Mouse (Mus musculus) natural killer cell, adult 2 months (primary cell): ENCODE data around the gene Dnaja3.

Experiments used
- DNase-seq, 2 experiments: peaks; one replicate each; pipeline ENCODE4 v3.0.0; 2022; ENCODE audit warnings: low spot score in 2 of 2

Gene Dnaja3

DNA sequence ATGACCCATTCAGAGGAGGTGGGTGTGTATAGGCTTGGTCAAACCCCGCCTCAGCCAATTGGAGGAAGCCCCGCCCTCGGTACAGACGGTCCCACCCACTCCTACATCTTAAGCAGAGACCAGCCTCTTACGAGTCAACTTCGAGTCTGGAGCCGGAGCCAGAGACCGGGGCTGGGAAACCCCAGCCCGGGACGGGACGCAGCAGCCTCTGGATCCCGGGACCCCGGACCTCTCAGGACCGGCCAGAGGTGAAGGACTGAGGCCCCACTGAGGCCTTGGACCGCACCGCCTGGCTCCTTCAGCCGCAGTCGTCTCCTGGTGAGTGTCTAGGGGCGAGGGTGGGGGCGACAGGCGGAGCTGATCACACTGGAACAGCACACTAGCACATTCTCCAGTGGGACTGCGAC lies at the start of gene Dnaja3, which contains the start of gene Vasn:
TSS of gene Dnaja3 (plus strand) at position 159 of the 407 bp plus-strand sequence.
TSS of gene Vasn (plus strand) at position 111 of the 407 bp plus-strand sequence.
- DNase-seq, result peak; percentile 23 to 35

DNA sequence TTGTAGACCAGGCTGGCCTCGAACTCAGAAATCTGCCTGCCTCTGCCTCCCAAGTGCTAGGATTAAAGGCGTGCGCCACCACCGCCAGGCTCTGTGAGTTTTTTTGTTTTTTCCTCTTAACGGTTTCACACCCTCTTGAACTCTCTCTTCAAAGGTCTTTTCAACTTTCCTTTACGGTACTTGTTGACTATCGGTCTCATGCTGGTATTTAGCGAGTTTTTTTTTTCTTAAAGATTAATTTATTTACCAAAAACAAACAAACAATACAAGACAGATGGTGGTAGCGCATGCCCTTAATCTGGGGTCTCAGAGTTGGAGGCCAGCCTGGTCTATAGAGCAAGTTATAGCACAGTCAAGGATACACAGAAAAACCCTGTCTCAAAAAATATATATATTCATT lies 49.6 kb upstream of the Dnaja3 start:
- DNase-seq, result no peak

DNA sequence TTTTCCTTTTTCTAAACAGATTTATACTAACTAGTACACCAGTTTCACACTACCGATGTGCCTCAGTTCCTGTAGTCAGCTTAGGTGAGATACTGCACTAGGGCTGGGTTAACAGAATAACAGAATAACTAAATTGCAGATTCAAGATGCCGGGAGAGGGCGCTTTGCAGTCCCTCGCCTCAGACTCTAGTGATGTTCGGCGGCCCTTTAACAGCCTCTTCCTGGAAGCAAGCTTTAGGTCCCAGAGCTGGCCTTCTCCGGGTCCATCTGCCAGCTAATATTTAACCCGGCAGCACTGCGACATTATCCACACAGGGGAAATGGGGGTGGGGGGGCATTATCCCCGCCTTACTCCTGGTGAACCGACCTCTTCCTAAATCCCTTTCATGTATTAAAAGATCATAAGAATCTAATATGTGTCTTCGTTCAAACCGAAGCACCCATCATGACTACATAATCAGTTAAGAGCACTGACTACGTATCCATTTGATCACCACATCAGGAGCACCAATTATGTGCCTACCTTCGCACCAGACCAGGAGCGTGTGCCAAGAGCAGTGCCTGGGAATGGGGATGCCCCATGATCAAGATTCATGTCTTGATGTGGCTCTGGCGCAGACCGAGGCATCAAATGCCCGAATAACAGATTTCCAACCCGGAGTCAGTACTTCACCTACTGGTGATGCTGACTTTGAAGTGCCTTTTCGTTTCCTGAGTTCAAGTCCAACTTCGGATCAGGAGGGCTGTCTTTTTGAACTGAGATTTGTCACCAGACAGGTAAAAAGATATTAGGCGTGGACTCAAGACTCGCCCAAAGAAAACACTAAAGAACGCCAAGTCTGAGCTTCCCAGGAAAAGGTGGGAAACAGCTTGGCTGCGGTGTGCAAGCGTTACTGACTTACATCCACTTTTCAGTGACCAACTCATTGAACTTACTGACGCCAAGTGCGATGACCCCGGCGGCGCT lies 46.6 kb upstream of the Dnaja3 start:
- DNase-seq, result peak; percentile 29 to 42

DNA sequence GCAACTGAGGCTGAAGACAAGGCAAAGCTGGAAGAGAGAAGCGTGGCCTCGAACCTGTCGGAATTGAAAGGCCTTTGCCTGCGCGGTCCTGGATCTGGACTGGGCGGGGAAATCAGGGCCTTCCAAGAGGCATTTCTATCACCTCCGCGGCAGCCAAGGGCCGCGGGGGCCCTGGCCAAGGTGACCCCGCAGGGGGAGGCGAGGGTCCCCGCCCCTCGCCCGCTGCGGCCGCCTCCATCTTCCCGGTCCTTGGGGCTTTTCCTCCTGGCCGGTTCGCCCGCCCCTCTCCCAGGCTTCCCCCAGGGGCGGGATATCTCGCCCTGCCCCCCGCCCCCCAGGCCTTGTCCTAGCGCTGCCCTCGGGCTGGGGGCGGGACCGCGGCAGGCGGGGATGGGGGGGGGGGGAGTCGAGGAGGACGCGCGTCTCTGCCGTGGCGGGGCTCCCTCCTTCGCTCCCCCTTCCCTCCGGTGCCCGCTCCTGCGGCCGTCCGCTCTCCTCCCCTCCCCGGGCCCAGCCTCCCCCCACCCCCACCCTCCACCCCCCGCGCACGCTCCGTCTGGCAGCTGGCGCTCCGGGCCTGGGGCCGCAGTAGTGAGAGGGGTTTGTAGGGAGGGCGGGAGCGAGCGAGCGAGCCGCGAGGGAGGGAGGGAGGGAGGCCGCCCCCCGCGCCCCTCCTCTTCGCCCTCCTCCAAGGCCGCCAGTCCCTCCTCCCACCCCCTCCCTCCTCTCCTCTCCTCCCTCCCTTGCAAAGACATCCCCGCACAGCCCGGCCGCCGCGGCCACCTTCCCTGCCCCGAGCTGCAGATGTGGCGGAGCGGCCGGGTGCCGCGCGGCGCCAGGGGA lies 45.6 kb upstream of the Dnaja3 start, which contains the start of gene Glis2:
TSS of gene Glis2 (plus strand) at position 743 of the 843 bp plus-strand sequence.
- no peak for DNase-seq

DNA sequence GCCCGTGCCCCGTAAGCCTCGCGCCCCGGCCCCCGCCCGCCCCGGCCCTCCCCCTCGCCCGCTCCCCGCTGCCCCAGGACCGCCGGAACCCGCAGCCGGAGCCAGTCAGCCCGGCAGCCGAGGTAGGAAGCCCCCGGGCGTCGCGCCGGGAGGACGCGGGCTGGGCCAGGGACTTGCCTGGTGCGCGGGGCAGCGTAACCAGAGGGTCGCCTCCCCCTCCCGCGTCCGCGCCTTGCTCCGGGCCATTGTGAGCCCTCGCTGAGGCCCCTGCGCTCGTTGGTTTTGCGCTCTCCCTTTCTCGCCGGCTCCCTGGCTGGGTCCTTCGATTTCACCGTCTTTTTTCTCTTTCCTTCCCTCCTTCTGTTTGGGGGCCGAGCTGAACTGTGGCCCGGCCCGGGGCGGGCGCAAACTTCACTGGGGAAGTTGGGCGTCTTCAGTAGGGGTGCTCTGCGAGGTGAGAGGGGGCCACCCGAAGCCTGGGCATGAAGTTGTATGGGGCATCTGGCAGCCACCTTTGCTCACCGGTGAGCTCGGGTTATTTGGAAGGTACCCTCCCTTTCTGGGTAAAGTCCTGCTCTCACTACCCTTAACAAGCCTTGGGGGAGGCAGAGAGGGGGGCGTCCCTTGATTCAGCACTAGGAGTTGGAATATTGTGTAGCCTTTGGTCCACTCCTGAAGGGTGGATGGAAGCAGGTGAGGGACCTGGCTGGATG lies 44.8 kb upstream of the Dnaja3 start:
- no peak for DNase-seq

DNA sequence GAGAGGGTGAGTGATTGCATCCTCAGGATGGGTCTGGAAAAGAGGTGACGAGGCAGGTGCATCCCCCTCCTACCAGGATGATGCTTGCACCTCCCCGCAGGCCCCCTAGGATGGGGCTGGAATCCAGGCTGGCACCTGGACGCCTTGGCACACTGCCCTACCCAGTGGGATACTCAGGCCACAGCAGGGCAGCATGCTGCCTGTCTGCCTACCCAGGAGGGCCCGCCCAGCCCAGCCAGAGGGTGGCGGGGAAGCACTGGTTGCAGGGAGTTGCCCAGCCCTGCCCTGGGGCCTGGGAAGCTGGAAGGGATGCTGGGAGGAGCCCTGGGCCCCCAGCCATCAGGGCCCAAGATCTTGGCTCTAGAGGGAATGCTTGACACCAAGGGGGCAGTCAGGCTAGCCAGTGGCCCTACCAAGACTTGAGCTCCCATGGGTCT lies 44.2 kb upstream of the Dnaja3 start:
- DNase-seq, result no peak

DNA sequence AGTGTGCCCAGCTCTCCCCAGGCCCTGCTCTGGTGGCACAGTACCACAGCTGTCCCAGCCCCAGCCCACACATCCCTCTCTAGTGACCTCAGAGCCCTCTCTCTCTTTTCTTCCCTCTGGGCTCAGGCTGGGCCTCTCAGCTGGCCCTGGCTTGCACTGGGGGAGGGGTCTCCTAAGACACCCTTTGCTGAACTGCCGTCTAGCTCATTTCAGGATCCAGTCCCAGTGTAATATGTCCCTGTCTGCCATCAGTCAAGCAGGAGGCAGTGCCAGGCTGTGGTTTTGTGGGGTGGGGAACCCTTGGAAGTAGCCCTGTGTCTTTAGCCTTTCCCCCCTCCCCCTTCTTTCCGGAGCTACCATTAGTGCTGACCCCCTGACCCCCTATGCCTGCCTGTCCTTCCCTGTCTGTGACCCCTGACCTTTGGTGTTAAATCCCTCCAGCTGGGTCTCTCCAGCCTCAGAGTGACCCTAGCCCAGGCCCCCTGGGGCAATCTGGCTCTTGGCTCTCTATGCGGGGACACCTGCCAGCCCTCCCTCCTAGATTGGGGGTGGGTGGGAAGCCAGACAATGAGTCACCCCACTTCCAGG lies 43.6 kb upstream of the Dnaja3 start:
- no peak for DNase-seq

DNA sequence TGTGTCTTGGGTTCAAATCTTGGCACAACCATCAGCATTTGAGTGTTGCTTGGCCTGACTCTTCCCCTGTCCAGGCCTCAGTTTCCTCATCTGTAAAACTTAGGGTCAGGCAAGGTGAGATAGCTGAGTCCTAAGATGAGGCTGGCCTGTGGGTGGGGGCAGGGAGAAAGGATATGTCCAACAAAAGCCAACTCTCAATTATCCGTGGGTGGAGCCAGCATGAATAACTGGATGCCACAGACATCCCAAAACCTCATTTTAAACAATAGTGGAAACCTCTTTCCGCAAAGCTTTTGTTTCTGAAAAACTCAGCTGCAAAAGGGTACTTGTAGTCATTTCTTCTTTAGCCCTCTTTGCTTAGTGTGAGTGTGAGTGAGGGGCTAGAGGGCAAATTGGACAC lies 43.0 kb upstream of the Dnaja3 start:
- DNase-seq, result no peak

DNA sequence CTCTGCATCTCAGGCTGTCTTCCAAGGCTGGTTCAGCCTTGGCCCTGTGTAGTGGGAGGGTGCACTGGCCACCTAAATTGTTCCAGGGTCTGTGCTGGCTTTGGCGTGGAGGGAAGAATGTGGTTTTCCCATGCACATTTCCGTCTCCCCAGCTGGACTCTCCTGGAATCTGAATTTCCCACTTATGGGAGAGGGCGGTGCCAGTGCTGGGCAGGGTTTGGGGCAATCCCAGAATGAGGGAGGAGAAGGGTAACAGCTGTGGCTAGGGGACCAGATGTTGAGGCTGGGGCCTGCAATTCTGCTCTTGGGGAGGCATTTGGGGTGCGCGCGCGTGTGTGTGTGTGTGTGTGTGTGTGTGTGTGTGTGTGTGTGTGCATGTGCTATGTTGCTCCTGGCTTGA lies 42.5 kb upstream of the Dnaja3 start:
- DNase-seq, result no peak

DNA sequence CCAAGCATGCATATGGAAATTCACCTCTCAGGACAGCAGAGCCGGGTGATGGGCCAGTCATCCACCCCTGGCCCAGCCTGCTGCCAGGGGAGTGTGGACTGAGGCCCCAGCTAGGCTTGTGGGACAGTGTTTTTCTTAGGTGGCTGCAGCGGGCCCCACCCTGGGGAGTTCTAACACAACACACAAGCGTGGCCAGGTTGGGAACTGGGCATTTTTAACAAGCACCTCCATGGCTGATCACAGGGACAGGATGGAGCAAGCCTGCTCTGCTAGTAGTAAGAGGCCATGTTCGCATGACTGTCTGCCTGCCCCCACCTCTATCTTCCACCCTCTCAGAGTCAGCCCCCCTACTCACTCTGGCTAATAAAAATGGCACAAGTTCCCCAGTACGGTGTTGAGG lies 41.7 kb upstream of the Dnaja3 start:
- no peak for DNase-seq

DNA sequence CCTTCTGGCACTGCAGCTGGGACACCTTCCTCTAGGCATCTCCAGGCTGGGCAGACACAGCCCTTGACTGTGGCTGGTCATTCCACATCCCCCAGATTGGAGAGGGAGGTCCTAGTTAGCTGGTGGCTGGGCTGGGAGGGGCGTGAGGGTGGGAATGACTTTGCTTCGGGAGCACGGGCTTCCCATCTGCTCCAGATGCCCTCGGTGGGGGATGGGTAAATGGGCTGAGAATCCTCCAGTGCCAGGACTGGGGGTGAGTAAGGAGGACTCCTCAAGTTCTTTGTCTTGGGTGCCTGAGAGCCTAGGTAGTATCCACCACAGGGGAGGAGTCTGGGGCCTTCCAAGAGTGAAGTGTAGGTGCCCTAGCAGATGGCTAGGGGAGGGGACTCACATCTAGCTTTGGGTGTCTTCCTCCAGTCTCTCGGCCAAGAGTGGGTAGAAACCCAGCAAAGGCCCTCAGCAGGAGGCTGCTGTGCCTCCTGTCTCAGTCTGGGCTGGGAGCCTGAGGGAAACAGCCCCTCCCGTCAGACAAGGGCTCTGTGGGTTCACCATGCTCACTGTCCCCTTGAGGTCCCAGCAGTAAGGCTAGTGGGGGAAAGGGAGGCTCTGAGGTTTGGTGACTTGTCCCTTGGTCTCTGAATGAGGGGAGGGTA lies 40.8 kb upstream of the Dnaja3 start:
- DNase-seq, result no peak

DNA sequence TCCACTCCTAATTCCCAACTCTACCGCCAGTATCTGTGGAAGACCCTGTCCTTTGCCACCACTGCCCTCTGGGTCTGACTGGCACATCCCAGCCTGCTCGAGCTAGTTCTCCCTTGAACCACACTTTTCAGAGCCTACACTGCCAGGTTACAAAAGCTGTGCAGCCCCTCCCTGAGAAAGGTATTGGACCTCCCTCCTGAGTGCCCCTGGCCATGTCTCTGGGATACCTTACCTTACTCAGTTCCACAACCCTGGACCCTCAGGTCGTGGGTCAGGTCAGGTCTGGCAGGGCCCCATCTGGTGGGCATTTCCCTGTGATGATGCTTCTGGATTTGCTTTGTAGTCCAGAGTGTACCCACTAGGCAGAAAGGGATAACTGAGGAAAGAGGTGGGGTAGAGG lies 40.2 kb upstream of the Dnaja3 start:
- DNase-seq, result no peak

DNA sequence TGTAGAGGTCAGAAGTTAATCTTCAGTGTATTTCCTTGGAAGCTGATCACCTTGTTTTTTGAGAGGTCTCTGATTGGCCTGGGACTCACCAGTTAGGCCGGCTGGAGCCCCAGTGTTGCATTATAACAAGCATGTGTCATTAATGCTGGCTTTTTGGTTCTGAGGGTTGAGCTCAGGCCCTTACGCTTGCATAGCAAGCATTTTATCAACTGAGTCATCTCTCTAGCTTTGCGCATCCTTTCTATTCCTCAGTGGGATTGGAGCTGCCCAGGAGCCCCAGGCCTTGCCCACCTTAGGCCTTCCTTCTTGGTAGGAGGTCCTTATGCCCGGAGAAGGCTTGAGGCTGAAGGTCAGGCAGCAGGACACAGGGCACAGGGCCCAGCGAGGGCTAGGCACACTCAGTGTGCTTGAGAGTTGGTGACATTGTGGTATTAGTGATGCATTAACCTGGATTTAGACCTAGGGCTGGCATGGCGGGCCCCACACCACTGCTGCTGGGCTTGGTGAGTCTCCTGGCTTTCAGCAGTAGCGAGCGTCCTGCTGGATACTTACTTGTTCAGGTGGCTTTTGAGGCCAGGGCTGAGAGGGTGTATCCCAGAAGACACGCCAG lies 39.0 kb upstream of the Dnaja3 start:
- no peak for DNase-seq

DNA sequence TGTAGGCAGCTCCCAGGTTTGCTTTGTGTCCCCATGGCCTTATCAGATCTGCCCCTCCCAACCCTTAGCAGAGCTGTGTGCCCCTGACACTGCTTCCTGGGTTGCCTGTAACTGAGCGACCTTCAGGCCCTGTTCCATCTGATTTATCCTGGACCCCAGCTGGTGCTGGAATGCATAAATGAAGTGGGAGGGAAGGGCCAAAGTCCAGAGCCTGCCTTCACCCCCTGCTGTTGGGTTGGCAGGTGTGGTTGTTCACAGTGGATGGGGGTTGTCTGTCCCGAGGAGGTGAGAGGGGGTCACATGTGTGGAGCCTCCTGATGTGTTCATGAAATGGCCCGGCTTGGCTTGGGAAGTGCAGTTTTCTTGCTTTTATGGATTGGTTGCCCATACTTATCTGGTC lies 37.6 kb upstream of the Dnaja3 start:
- no peak for DNase-seq

DNA sequence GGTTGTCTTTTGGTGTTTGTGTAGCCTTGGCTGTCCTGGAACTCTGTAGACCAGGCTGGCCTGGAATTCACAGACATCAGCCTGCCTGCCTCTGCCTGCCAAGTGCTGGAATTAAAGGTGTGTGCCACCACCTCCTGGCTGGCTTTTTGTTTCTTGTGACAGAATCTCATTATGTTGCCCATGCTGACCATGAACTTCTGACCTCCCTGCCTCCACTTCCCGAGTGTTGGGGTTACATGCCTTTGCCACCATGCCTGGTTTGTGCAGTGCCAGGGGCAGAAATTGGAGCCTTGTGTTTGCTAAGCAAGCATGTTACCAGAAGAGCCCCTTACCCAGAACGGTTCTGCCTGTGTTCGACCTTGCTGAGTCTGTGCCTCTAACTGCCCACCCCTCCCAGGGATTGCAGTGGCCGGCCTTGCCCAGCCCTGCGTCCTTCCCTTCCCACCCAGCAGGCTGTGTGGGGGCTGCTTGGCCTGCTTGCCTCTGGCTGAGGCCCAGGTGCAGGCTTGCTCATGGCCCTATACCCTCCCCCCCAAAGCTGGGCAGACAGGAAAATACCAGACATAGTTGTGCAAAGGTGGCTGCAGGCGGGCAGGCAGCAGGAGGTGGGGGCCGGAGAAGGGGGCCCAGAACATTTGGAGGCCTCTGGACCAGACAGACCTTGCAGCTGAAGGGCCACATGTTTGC lies 36.9 kb upstream of the Dnaja3 start:
- no peak for DNase-seq

DNA sequence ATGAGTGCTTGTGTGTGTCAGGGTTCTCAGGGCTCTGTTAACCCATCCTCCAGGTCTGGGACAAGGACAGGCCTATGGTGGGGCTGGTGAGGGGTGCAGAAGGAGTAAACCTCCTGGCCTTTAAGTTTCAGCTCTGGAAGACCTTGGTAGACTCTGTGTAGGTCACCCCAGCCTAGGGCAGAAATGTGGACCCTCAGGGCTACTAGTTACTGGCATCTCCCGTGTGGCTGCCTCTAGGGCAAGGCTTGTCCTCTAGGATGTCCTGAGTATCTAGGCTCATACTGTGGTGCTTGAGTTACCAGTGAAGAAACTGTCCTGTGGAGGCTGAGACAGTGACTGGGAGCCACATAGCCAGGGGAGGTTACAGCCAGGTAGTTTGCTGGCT lies 36.3 kb upstream of the Dnaja3 start:
- DNase-seq, result no peak

DNA sequence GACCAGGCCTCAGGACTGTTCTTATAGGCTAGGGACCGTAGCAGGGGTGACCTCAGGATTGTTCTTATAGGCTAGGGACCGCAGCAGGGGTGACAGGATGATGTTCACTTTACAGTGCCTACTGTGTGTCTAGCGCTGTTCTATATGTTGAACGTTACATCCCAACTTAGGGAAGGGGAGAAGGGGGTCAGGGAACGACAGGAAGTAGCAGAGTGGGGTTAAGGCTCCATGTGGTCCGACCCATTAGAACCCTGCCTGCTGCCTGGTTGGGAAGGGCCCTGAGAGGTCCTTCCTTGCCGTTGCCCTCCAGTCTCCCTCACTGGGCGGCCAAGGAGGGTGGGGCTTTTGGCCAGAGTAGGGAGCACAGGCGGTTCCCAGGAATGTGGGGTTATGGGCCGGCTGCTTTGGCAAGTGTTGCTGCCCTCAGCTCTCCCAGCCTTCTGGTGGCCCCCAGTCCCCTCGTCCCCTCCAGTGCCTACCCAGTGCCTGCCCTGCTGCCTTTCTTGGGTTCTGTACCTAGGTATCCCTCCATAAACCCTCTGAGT lies 35.4 kb upstream of the Dnaja3 start:
- no peak for DNase-seq

DNA sequence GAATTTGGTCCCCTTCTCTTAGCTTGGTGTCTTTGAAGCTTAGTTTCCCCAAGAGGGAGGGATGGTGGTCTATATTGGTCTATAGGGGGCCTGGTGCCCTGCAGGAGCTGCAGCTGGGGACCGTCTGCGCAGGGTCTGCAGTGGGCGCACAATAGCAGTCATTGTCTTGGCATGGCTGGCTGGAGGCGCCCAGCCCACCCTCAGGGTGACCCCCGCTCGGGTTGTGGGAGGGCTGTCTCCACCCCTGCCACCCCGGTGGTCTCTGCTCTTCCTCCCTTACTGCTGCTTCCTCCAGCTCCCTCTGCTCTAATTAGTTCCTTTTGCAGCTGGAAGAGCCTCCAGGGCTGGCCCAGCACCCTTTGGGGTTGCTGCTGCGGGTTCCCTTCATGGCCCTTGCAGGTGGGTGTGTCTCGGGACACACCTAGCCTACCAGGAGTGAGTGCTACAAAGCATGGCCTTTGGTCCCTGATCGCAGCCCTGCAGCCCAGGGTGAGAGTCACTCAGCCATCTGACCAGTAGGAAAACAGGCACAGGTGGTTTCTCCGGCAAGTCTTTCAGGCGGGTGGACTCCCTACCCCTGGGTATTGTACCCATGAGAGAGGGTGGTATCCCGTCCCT lies 34.2 kb upstream of the Dnaja3 start:
- no peak for DNase-seq

DNA sequence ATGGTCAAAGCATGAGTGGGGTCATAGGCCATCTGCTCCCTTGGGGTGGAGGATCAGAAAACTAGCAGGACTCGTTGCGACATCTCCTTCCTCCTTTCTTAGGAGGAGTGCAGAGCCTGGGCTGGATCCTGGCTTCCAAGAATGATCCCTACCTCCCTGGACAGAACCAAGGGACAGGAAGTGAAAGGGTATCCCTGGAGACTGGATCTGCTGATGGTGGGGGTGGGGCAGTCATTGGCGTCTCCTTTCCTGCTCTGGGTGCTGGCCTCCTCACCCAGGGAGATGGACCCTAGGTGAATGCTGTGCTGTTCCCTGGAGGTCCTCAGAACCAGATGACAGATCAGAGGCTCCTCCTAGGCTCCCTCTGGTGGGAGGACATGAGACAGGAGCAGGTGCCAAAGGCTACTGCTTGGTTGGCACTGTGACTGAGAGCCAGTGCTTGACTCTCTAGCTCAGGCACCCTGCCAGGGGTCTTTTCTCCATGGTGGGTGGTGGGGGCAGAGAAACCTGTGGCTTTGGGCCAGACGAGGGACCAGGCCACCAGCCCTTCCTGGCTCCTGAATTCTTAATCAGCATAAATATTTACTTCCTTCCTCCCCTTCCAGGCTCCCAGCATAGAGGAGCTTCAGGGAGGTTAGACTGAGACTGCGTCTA lies 33.2 kb upstream of the Dnaja3 start:
- DNase-seq, result no peak
